Mouse (Mus musculus) hindbrain, embryonic 15.5 days (tissue): Measurements from ENCODE around the gene Bco1. TPM values are rescaled to one million over a fixed set of nuclear protein-coding genes. Genes with fewer than 3 reads are reported as not detected.
A peak's percentile ranks its signal among the peaks of the same experiment; 100 is the strongest.

ENCODE experiments used
- ATAC-seq: fragments of 200-750 bp; cut with Nextera tagmentation; 2 replicates; pipeline ENCODE4 v1.8.0; 2017; ENCODE audit warnings: low read depth, moderate number of reproducible peaks, moderate TSS enrichment; ENCODE audit not compliant: low FRiP score
- H3K27ac ChIP-seq: fragments of 300-500 bp; sonication (generic); replicated peaks from 2 replicates; pipeline ENCODE4 v1.5.1; 2015; ENCODE audit warnings: mild to moderate bottlenecking, inconsistent platforms
- H3K27me3 ChIP-seq: fragments of 300-500 bp; sonication (generic); 2 replicates; pipeline ENCODE4 v1.6.1; 2015; ENCODE audit warnings: control low read depth, inconsistent platforms
- H3K36me3 ChIP-seq: fragments of 300-500 bp; sonication (generic); 2 replicates; pipeline ENCODE4 v1.6.1; 2015; ENCODE audit warnings: control low read depth, inconsistent platforms
- H3K4me1 ChIP-seq: fragments of 300-500 bp; sonication (generic); replicated peaks from 2 replicates; pipeline ENCODE4 v1.6.1; 2015; ENCODE audit warnings: control low read depth, inconsistent platforms
- H3K4me2 ChIP-seq: fragments of 300-500 bp; sonication (generic); 2 replicates; pipeline ENCODE4 v1.6.1; 2015; ENCODE audit warnings: moderate library complexity, mild to moderate bottlenecking, inconsistent platforms
- H3K4me3 ChIP-seq: fragments of 300-500 bp; sonication (generic); 2 replicates; pipeline ENCODE4 v1.5.1; 2015; ENCODE audit warnings: mild to moderate bottlenecking, inconsistent platforms
- H3K9ac ChIP-seq: fragments of 300-500 bp; sonication (generic); 2 replicates; pipeline ENCODE4 v1.6.1; 2015; ENCODE audit warnings: inconsistent platforms
- H3K9me3 ChIP-seq: fragments of 300-500 bp; sonication (generic); 2 replicates; pipeline ENCODE4 v1.6.1; 2016; ENCODE audit warnings: control low read depth, inconsistent platforms
- WGBS: fragments of 180-500 bp; shearing (Covaris S2); methylation state at CpG from one replicate; pipeline ENCODE4 v1.1.7; 2015; 5-methylcytosine and 5-hydroxymethylcytosine counted together
- polyA plus RNA-seq: library from polyadenylated mRNA; unstranded; fragments of >200 nt; fragmentation: Nextera tagmentation; extraction: Ambion mirVana; gene quantifications from 2 replicates; pipeline ENCODE4 v1.2.1, GENCODE M21; 2015

The Bco1 gene
- polyA plus RNA-seq, 1 experiment from 2014 or later = 0.32 TPM

GRCm38 (mm10) chr8:117123850-117124633 lies 28.4 kb downstream of the Bco1 start:
- ATAC-seq = no peak
- Histone ChIP-seq H3K4me1 (no peaks in the 10 kb centered on the region), H3K27me3 (no peaks in the 10 kb centered on the region), H3K9me3 (no peaks in the 10 kb centered on the region), H3K36me3 (no peaks in the 10 kb centered on the region), H3K4me3 (no peak overlapping the region), H3K9ac (no peak overlapping the region), H3K4me2 (no peak overlapping the region), H3K27ac (no peak overlapping the region)
- 84% methylated on average over 13 of the region's 13 CpGs for WGBS

GRCm38 (mm10) chr8:117125854-117126253 lies 30.2 kb downstream of the Bco1 start:
- Histone ChIP-seq H3K4me2 (no peak overlapping the region), H3K27me3 (no peaks in the 10 kb centered on the region), H3K27ac (no peak overlapping the region), H3K9me3 (no peaks in the 10 kb centered on the region), H3K4me3 (no peak overlapping the region), H3K9ac (no peak overlapping the region), H3K4me1 (no peaks in the 10 kb centered on the region), H3K36me3 (no peaks in the 10 kb centered on the region)
- WGBS = 96% methylated on average over 3 of the region's 3 CpGs
- ATAC-seq = no peak

GRCm38 (mm10) chr8:117126411-117126810 lies 30.8 kb downstream of the Bco1 start:
- 94% methylated on average over 3 of the region's 3 CpGs for WGBS

GRCm38 (mm10) chr8:117127063-117127462 lies 31.4 kb downstream of the Bco1 start:
- Histone ChIP-seq H3K4me2 (no peak overlapping the region), H3K9ac (no peak overlapping the region), H3K27ac (no peak overlapping the region), H3K4me3 (no peak overlapping the region), H3K4me1 (no peaks in the 10 kb centered on the region), H3K9me3 (no peaks in the 10 kb centered on the region), H3K27me3 (no peaks in the 10 kb centered on the region), H3K36me3 (no peaks in the 10 kb centered on the region)
- WGBS = 89% methylated on average over 8 of the region's 8 CpGs
- no peak for ATAC-seq

More at GRCm38 (mm10) chr8:117126411-117126810, 30.8 kb downstream of the Bco1 start:
- Histone ChIP-seq H3K9ac (no peak overlapping the region), H3K36me3 (no peaks in the 10 kb centered on the region), H3K4me1 (no peaks in the 10 kb centered on the region), H3K9me3 (no peaks in the 10 kb centered on the region), H3K27me3 (no peaks in the 10 kb centered on the region), H3K27ac (no peak overlapping the region), H3K4me3 (no peak overlapping the region), H3K4me2 (no peak overlapping the region)
- no peak for ATAC-seq

- no peaks in the 10 kb centered on the region for H3K9me3 ChIP-seq
- no peaks in the 10 kb centered on the region for H3K36me3 ChIP-seq
- WGBS = 88% methylated on average over 3 of the region's 3 CpGs
- no peak overlapping the region for H3K4me2 ChIP-seq
- H3K27me3 ChIP-seq = no peaks in the 10 kb centered on the region
- no peak overlapping the region for H3K27ac ChIP-seq
- H3K4me1 ChIP-seq = no peaks in the 10 kb centered on the region
- no peak overlapping the region for H3K9ac ChIP-seq
- no peak for ATAC-seq
- no peak overlapping the region for H3K4me3 ChIP-seq
These were observed 38.0 kb downstream of the Bco1 start for GRCm38 (mm10) chr8:117133702-117134101.

- H3K4me2 ChIP-seq = no peak overlapping the region
- ATAC-seq = no peak
- no peaks in the 10 kb centered on the region for H3K36me3 ChIP-seq
- no peaks in the 10 kb centered on the region for H3K4me1 ChIP-seq
- H3K9me3 ChIP-seq = no peaks in the 10 kb centered on the region
- H3K4me3 ChIP-seq = no peak overlapping the region
- WGBS = 12% methylated on average over 4 of the region's 4 CpGs
- H3K27me3 ChIP-seq = no peaks in the 10 kb centered on the region
- H3K9ac ChIP-seq = no peak overlapping the region
- no peak overlapping the region for H3K27ac ChIP-seq
These were observed 40.7 kb downstream of the Bco1 start for GRCm38 (mm10) chr8:117136351-117136750.

- Histone ChIP-seq H3K4me2 (no peak overlapping the region), H3K9ac (no peak overlapping the region), H3K27me3 (no peaks in the 10 kb centered on the region), H3K36me3 (no peaks in the 10 kb centered on the region), H3K27ac (no peak overlapping the region), H3K4me1 (no peaks in the 10 kb centered on the region), H3K4me3 (no peak overlapping the region), H3K9me3 (no peaks in the 10 kb centered on the region)
- no peak for ATAC-seq
- WGBS = 75% methylated on average over 2 of the region's 2 CpGs
These were observed 41.1 kb downstream of the Bco1 start for GRCm38 (mm10) chr8:117136763-117137162.

GRCm38 (mm10) chr8:117137357-117137756 lies 41.7 kb downstream of the Bco1 start:
- Histone ChIP-seq H3K4me3 (no peak overlapping the region), H3K9me3 (no peaks in the 10 kb centered on the region), H3K4me1 (no peaks in the 10 kb centered on the region), H3K4me2 (no peak overlapping the region), H3K9ac (no peak overlapping the region), H3K36me3 (no peaks in the 10 kb centered on the region), H3K27me3 (no peaks in the 10 kb centered on the region), H3K27ac (no peak overlapping the region)
- WGBS = 73% methylated on average over 11 of the region's 11 CpGs
- ATAC-seq = no peak

- Histone ChIP-seq H3K4me3 (no peak overlapping the region), H3K27ac (no peak overlapping the region), H3K4me1 (no peaks in the 10 kb centered on the region), H3K27me3 (no peaks in the 10 kb centered on the region), H3K9me3 (no peaks in the 10 kb centered on the region), H3K9ac (no peak overlapping the region), H3K36me3 (no peaks in the 10 kb centered on the region), H3K4me2 (no peak overlapping the region)
- ATAC-seq = no peak
- 95% methylated on average over 6 of the region's 6 CpGs for WGBS
These were observed 52.9 kb downstream of the Bco1 start for GRCm38 (mm10) chr8:117148520-117148919.

GRCm38 (mm10) chr8:117156149-117156548 lies 60.5 kb downstream of the Bco1 start:
- Histone ChIP-seq H3K9me3 (no peaks in the 10 kb centered on the region), H3K4me2 (peak overlapping the region; percentile 91), H3K4me3 (no peak overlapping the region), H3K27ac (no peak overlapping the region), H3K36me3 (no peaks in the 10 kb centered on the region), H3K4me1 (peaks cover 31% of the 10 kb centered on the region), H3K27me3 (no peaks in the 10 kb centered on the region), H3K9ac (no peak overlapping the region)
- 91% methylated on average over 4 of the region's 4 CpGs for WGBS
- no peak for ATAC-seq

- H3K27me3 ChIP-seq = no peaks in the 10 kb centered on the region
- H3K4me3 ChIP-seq = peak overlapping the region; percentile 94
- WGBS = 13% methylated on average over 33 of the region's 33 CpGs
- no peak; the same call in 1 of the 2 replicates for ATAC-seq
- peaks cover 31% of the 10 kb centered on the region for H3K4me1 ChIP-seq
- H3K27ac ChIP-seq = peak overlapping the region; percentile 76
- H3K9ac ChIP-seq = peak overlapping the region; percentile 52
- no peaks in the 10 kb centered on the region for H3K36me3 ChIP-seq
- peak overlapping the region; percentile 91 for H3K4me2 ChIP-seq
- no peaks in the 10 kb centered on the region for H3K9me3 ChIP-seq
These were observed 61.5 kb downstream of the Bco1 start for GRCm38 (mm10) chr8:117156866-117157768.

- H3K4me1 ChIP-seq = peaks cover 31% of the 10 kb centered on the region
- peak; percentile 96 for ATAC-seq
- WGBS = under 1% methylated on average over 44 of the region's 45 CpGs
These were observed 62.1 kb downstream of the Bco1 start for GRCm38 (mm10) chr8:117157769-117158091.

More at GRCm38 (mm10) chr8:117157769-117158091, 62.1 kb downstream of the Bco1 start:
- H3K27ac ChIP-seq = peak overlapping the region; percentile 76
- peak overlapping the region; percentile 91 for H3K4me2 ChIP-seq
- no peaks in the 10 kb centered on the region for H3K9me3 ChIP-seq
- peak overlapping the region; percentile 94 for H3K4me3 ChIP-seq
- no peaks in the 10 kb centered on the region for H3K36me3 ChIP-seq
- no peaks in the 10 kb centered on the region for H3K27me3 ChIP-seq
- H3K9ac ChIP-seq = peak overlapping the region; percentile 94
